Mouse (Mus musculus): ENCODE measurements around the gene Skap2.

DNA sequence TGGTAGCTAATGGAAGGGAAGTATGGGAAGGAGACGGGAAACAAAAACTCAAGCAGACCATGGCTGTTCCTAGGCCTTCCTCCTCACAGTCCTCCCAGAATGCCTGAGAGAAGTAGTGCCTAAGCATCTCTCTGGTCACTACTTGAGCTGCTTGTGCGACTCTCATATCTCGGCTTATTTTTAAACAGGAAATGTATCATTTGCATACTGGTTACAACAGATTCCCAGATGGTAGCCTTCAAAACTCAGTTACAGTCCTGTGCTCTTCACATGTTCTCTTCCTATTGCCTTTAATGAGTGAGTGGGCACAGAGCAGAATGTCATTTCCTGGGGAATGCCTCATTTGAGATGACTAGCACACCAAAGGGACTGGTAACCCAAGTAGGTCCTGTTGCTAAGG is 117.6 kb downstream of the Skap2 start:
- TF ChIP-seq POLR2A (IDR thresholded peaks at IDR 0.05; ENCODE audit: borderline replicate concordance, extremely low read depth, insufficient read depth, insufficient read length, poor library complexity, severe bottlenecking) (no peak), CTCF (IDR thresholded peaks at IDR 0.05; ENCODE audit: borderline replicate concordance, extremely low read depth, insufficient read depth, insufficient read length) (no peak)

Measured in brain, embryonic 14.5 days (tissue).